Comparison of ENCODE assay signal across 23 mouse cellular contexts in genomic region chr4:59241096-59241495, GRCm38 (mm10). TPM values are rescaled to one million over a fixed set of nuclear protein-coding genes. Genes with fewer than 3 reads are reported as not detected.
DNase-seq lines count a peak whose midpoint lies in the region; TF ChIP-seq lines count a peak whose summit lies in the region.
"Had no signal": no experiment of that assay in that cellular context is flagged by ENCODE, and none has a peak within 500 bp of the region (broad histone marks: within the 10 kb centered on the region; RNA-seq: fewer than 3 reads in every experiment).

No protein-coding gene starts in this region.

- H3K9me3 ChIP-seq in E14TG2a.4 (ENCODE audit: low read length) = no peaks in the 10 kb centered on the region
- H3K9me3 ChIP-seq: embryonic facial prominence, embryonic 15.5 days; hindbrain, embryonic 13.5 days; liver, embryonic 13.5 days; megakaryocyte, embryonic 14.5 days; neural tube, embryonic 15.5 days had no signal

- no peak overlapping the region for H3K4me3 ChIP-seq in layer of hippocampus, adult 2 months
- no peak overlapping the region for H3K4me3 ChIP-seq in E14TG2a.4 (replicated peaks; ENCODE audit: low read length)
- H3K4me3 ChIP-seq in bone marrow macrophage, adult 2 months (ENCODE audit: insufficient read depth, low read length) = no peak overlapping the region
- H3K4me3 ChIP-seq: embryonic facial prominence, embryonic 15.5 days; hindbrain, embryonic 13.5 days; liver, embryonic 13.5 days; megakaryocyte, embryonic 14.5 days; neural tube, embryonic 15.5 days had no signal

- H3K36me3 ChIP-seq in E14TG2a.4 (ENCODE audit: insufficient read depth, low read length) = no peaks in the 10 kb centered on the region
- H3K36me3 ChIP-seq: embryonic facial prominence, embryonic 15.5 days; hindbrain, embryonic 13.5 days; liver, embryonic 13.5 days; neural tube, embryonic 15.5 days had no signal

- TF ChIP-seq POLR2A in bone marrow macrophage, adult 2 months (IDR thresholded peaks at IDR 0.05; ENCODE audit: borderline replicate concordance, low read depth, low read length) = no peak

- no peak for DNase-seq in layer of hippocampus, adult 2 months (ENCODE audit: low spot score in 2 of 2)
- no peak for DNase-seq in layer of hippocampus, postnatal 25 days (ENCODE audit: extremely low spot score in 1 of 2, low spot score in 1 of 2)
- DNase-seq in 416B (ENCODE audit: low read depth) = peak; percentile 40
- no peak for DNase-seq in adrenal gland, postnatal 36 days
- no peak for DNase-seq in cerebellum, adult 11 months
- DNase-seq: adrenal gland, postnatal 14 days; cerebellum, adult 2 months; cerebellum, postnatal 36 days; gastrocnemius, postnatal 36 days; heart, postnatal 14 days; left cerebral cortex, postnatal 4 days; liver, embryonic 13.5 days; lung, postnatal 14 days; midbrain, embryonic 14.5 days; spleen, adult 18-20 months; thymus, adult 2 months had no signal

- H3K4me1 ChIP-seq in E14TG2a.4 (replicated peaks; ENCODE audit: low read depth, low read length) = no peaks in the 10 kb centered on the region
- peaks cover 34% of the 10 kb centered on the region for H3K4me1 ChIP-seq in bone marrow macrophage, adult 2 months (ENCODE audit: control insufficient read depth, insufficient read depth, low read length)
- H3K4me1 ChIP-seq: embryonic facial prominence, embryonic 15.5 days; hindbrain, embryonic 13.5 days; neural tube, embryonic 15.5 days had no signal

- TF ChIP-seq CTCF in layer of hippocampus, adult 2 months (conservative IDR thresholded peaks at IDR 0.05) = peak; percentile 36
- peak; percentile 42 for TF ChIP-seq CTCF in E14TG2a.4 (conservative IDR thresholded peaks at IDR 0.05; ENCODE audit: low read length)
- 0 out of 2 replicates have a peak, but pooled peaks have one; percentile 15 for TF ChIP-seq CTCF in bone marrow macrophage, adult 2 months (IDR thresholded peaks at IDR 0.05; ENCODE audit: low read depth, low read length)

- H3K27me3 ChIP-seq in E14TG2a.4 (ENCODE audit: insufficient read depth, low read length) = no peaks in the 10 kb centered on the region
- H3K27me3 ChIP-seq: embryonic facial prominence, embryonic 15.5 days; hindbrain, embryonic 13.5 days; liver, embryonic 13.5 days; neural tube, embryonic 15.5 days had no signal

- H3K27ac ChIP-seq in layer of hippocampus, adult 2 months = no peak overlapping the region
- H3K27ac ChIP-seq in bone marrow macrophage, adult 2 months (ENCODE audit: insufficient read depth, low read depth, low read length) = no peak overlapping the region
- H3K27ac ChIP-seq: embryonic facial prominence, embryonic 15.5 days; hindbrain, embryonic 13.5 days; kidney, postnatal 0 days; neural tube, embryonic 15.5 days had no signal

RNA-seq across cellular contexts. Expression of gene Ugcg, which starts 52.0 kb away (rescaled TPM):
- 10 to 100 TPM; 67.1 to 68.0 TPM for total RNA-seq in layer of hippocampus, adult 2 months (2021)
- 10 to 100 TPM; 71.5 to 72.6 TPM for total RNA-seq in layer of hippocampus, postnatal 25 days (2021)
- polyA plus RNA-seq in bone marrow macrophage, adult 2 months (2012; ENCODE audit: insufficient read depth, insufficient read length, missing spikeins) = 22.3 and 24.0 TPM in 2 replicates
- total RNA-seq in adrenal gland, postnatal 36 days (2021) = 10 to 100 TPM; 40.2 to 46.3 TPM
